Mouse (Mus musculus): ENCODE data around the gene Rtn4rl1. TPM values are rescaled to one million over a fixed set of nuclear protein-coding genes. Genes with fewer than 3 reads are reported as not detected.
A peak's percentile ranks its signal among the peaks of the same experiment; 100 is the strongest.

Rtn4rl1 gene
- total RNA-seq, 2 experiments from 2014 or later, result 89.0 to 99.0 TPM

DNA sequence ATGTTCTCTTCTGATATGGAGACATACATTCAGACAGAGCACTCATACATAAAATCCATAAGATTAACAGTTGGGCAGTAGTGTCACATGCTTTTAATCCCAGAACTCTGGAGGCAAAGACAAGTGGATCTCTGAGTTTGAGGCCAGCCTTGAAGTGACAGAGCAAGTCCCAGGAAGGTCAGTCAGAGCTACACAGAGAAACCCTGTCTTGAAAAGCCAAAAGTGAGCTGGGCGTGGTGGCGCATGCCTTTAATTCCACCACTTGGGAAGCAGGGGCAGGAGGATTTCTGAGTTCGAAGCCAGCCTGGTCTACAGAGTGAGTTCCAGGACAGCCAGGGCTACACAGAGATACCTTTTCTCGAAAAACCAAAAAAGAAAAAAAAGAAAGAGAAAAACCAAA lies 31.3 kb downstream of the Rtn4rl1 start:
- Histone ChIP-seq H3K27ac (no peak overlapping the region), H3K4me3 (no peak overlapping the region)
- intact Hi-C loops (cut with DNase I), result no loop called here
- DNase-seq (ENCODE audit: extremely low spot score in 1 of 2, low spot score in 2 of 2), result no peak
- TF ChIP-seq CTCF (IDR thresholded peaks at IDR 0.05), result no peak

DNA sequence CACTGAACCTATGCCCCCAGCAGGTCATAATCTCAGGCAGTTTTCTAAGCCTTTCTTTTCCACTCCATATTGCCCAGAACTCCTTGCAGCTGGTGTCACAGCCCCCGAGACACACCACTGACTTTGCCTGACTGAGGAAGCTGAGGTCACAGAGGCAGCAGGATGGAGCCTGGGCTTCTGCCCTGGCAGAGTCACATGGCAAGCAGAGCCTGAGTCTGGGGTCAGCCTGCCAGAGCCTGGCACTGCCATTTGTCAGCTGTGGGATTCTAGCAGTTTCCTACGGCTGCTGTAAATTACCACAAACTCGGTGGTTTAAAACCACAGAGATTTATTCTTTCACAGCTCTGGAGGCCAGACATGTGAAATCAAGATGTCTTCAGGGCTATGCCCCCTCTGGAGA lies 34.0 kb downstream of the Rtn4rl1 start:
- no peak for DNase-seq (ENCODE audit: extremely low spot score in 1 of 2, low spot score in 2 of 2)
- no peak overlapping the region for H3K4me3 ChIP-seq
- no peak overlapping the region for H3K27ac ChIP-seq
- TF ChIP-seq CTCF (IDR thresholded peaks at IDR 0.05), result no peak
- intact Hi-C loops (cut with DNase I), result no loop called here

- Histone ChIP-seq H3K27ac (no peak overlapping the region), H3K4me3 (no peak overlapping the region)
- DNase-seq (ENCODE audit: extremely low spot score in 1 of 2, low spot score in 2 of 2), result no peak
- TF ChIP-seq CTCF (IDR thresholded peaks at IDR 0.05), result no peak
- intact Hi-C loops (cut with DNase I), result no loop called here
Measured at GRCm38 (mm10) chr11:75229289-75229688, 35.7 kb downstream of the Rtn4rl1 start.

- H3K27ac ChIP-seq, result no peak overlapping the region
- DNase-seq (ENCODE audit: extremely low spot score in 1 of 2, low spot score in 2 of 2), result no peak
- no peak overlapping the region for H3K4me3 ChIP-seq
- intact Hi-C loops (cut with DNase I), result loop anchor here (2.0 kb wide), 1 partner anchor 38 kb away; the partner anchor contains the start of gene Rtn4rl1
- TF ChIP-seq CTCF (IDR thresholded peaks at IDR 0.05), result no peak
Measured at GRCm38 (mm10) chr11:75230272-75230760, 36.7 kb downstream of the Rtn4rl1 start.

- Histone ChIP-seq H3K27ac (no peak overlapping the region), H3K4me3 (no peak overlapping the region)
- intact Hi-C loops (cut with DNase I), result loop anchor here (2.0 kb wide), 1 partner anchor 39 kb away; the partner anchor contains the start of gene Rtn4rl1
- DNase-seq (ENCODE audit: extremely low spot score in 1 of 2, low spot score in 2 of 2), result peak; percentile 40 to 41
- TF ChIP-seq CTCF (IDR thresholded peaks at IDR 0.05), result peak; percentile 64
Measured at GRCm38 (mm10) chr11:75231756-75232155, 38.2 kb downstream of the Rtn4rl1 start.

- intact Hi-C loops (cut with DNase I), result no loop called here
- no peak for TF ChIP-seq CTCF (IDR thresholded peaks at IDR 0.05)
- Histone ChIP-seq H3K27ac (no peak overlapping the region), H3K4me3 (no peak overlapping the region)
- no peak for DNase-seq (ENCODE audit: extremely low spot score in 1 of 2, low spot score in 2 of 2)
Measured at GRCm38 (mm10) chr11:75232434-75232833, 38.9 kb downstream of the Rtn4rl1 start.

- peak; percentile 39 to 60 for DNase-seq (ENCODE audit: extremely low spot score in 1 of 2, low spot score in 2 of 2)
- intact Hi-C loops (cut with DNase I), result no loop called here
- no peak overlapping the region for H3K27ac ChIP-seq
- no peak for TF ChIP-seq CTCF (IDR thresholded peaks at IDR 0.05)
- H3K4me3 ChIP-seq, result no peak overlapping the region
Measured at GRCm38 (mm10) chr11:75234745-75235144, 41.2 kb downstream of the Rtn4rl1 start.

- H3K27ac ChIP-seq, result no peak overlapping the region
- intact Hi-C loops (cut with DNase I), result no loop called here
- no peak for DNase-seq (ENCODE audit: extremely low spot score in 1 of 2, low spot score in 2 of 2)
- H3K4me3 ChIP-seq, result no peak overlapping the region
- no peak; the same call in 1 of the 2 replicates for TF ChIP-seq CTCF (IDR thresholded peaks at IDR 0.05)
Measured at GRCm38 (mm10) chr11:75240158-75240934, 46.8 kb downstream of the Rtn4rl1 start.

GRCm38 (mm10) chr11:75242710-75243255 lies 49.2 kb downstream of the Rtn4rl1 start:
- H3K27ac ChIP-seq, result no peak overlapping the region
- DNase-seq (ENCODE audit: extremely low spot score in 1 of 2, low spot score in 2 of 2), result no peak
- H3K4me3 ChIP-seq, result no peak overlapping the region
- intact Hi-C loops (cut with DNase I), result no loop called here
- TF ChIP-seq CTCF (IDR thresholded peaks at IDR 0.05), result no peak

DNA sequence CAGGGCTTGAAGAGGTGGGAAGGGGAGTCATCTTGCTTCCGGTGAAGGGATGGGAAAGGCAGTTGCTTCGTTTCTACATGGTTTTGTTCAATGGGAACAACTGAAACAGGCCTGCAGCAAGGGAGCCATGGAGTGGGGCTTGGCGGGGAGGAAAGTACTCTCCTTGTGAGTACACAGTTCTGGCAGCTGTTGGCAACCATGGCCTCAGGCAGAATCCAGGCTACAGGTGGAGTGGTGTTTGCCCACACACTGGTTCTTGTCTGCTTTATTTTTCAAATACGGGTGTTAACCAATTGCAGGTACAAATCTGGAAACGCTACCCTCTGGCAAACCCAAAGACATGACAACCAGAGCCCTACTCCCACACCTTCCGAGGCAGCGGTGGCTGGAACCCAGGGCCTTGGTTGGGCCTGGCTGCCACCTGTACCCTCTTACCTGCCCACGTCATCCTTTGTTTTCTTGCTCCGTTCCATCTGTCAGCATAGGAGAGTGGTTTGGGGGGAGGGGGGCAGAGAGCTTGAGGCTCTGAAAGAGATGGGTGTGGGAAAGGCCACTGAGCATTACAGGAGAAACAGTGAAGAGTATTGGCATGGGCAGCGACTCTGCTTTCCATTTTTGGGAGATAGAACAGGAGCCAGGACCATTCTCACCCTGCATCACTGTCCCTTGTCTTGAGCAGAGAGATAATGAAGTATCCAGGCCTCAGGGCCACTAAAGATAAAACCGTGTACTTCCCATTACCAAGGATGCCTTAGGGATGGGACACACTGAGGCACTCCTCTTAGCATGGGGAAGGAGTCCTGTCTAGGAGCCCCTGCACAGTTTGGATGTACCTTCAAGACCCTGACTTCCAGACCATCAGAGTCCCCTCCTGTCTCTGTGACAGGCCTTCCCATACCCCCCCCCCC lies 51.0 kb downstream of the Rtn4rl1 start:
- H3K27ac ChIP-seq, result no peak overlapping the region
- intact Hi-C loops (cut with DNase I), result no loop called here
- no peak for TF ChIP-seq CTCF (IDR thresholded peaks at IDR 0.05)
- H3K4me3 ChIP-seq, result no peak overlapping the region
- no peak for DNase-seq (ENCODE audit: extremely low spot score in 1 of 2, low spot score in 2 of 2)

DNA sequence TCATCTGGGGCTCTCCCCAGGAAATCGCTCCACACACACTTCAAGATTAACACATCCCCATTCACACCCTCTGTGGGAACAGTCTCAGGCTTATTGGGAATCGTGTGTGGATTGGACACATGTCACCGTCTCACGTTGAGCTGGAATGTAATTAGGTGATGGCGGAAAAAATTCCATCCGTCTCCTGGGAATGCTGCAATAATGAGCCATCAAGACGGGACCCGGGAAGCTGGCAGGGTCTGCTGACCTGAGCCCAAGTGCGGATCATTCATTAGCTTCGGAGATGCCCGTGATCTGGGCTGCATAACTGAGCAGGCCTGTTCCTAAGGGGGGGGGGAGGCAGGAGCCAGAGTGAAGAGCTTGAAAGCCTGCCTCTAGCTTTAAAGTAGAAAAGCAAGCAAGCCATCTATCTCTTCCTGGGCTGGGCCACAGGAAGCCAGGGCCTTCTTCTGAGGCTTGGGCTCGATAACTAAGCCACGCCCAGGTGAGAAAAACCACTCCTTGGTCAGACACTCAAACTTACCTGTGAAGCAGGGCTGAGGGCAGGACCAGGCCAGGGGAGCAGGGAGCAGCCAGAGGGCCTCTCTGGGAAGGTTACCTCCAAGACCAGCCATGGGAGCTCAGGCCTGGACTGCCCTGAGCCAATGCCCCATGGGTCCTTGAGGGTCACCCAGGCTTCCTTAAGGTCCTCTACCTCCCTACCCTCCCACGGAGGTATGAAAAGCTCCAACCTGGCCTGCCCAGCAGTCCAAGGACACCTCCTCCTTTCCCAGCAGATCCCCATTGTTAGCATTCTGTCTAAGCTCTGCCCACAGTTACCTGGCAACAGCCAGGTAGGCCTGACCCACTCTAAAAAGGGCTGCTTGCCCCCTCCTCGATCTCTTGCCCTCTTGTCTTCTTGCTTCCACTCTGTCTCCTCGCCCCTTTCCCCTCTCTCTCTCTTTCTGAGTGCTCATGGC lies 52.1 kb downstream of the Rtn4rl1 start:
- no peak for DNase-seq (ENCODE audit: extremely low spot score in 1 of 2, low spot score in 2 of 2)
- H3K27ac ChIP-seq, result no peak overlapping the region
- H3K4me3 ChIP-seq, result no peak overlapping the region
- no peak for TF ChIP-seq CTCF (IDR thresholded peaks at IDR 0.05)
- intact Hi-C loops (cut with DNase I), result no loop called here

Data from left cerebral cortex, adult 2 months (tissue).